Mouse (Mus musculus) left cerebral cortex, adult 18-20 months (tissue): ENCODE measurements around the gene Zbed4. TPM values are rescaled to one million over a fixed set of nuclear protein-coding genes. Genes with fewer than 3 reads are reported as not detected.
"Not testable (repeated sequence)": the region's sequence is repeated elsewhere in the genome, so short reads cannot be mapped to it uniquely, and the experiment has no call there.

Experiments used
- DNase-seq, 2 experiments: peaks; one replicate each; pipeline ENCODE4 v3.0.0; 2021 to 2022; ENCODE audit warnings: low spot score in 2 of 2, mixed read lengths in 1 of 2
- total RNA-seq, 2 experiments: library from RNA; stranded (reverse); gene quantifications; 2 replicates each; pipeline ENCODE4 v1.2.3; 2021

The Zbed4 gene
- total RNA-seq, 2 experiments from 2014 or later: 9.3 to 9.7 TPM

DNA sequence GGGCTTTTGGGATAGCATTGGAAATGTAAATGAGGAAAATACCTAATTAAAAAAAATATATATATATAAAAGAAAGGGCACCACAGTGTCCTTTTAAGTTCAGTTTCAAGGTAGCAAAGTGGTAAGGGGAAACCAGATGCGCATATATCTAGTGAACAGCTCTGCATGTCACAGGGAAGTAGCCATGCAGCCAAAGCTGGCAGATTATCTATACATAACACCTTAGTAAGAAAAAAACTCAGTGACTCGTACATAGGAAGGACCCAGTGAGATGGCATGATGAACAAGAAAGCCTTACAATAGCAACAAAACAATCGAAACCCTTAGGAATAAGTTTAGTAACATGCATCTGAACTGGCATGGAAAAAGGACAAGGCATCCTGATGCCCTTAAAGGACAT, 50.4 kb downstream of the Zbed4 start:
- DNase-seq: no peak

DNA sequence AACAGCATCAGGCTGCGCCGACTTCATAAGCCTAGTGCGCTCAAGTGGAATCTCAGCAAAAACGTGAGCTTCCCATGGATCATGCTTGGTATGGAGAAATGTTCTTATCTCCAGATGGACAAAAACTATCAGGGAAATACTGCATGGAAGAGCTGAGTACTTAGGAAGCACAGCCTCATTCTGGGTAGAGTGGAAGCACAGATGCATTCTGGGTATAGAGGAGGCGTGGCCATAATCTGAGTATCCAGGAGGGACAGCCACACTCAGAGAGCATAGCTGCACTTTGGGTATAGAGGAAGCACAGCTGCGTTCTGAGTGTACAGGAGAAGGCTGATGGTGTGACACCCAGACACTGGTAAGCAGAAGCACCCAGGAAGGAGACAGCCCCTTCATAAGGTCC, 50.9 kb downstream of the Zbed4 start:
- DNase-seq: no peak

DNA sequence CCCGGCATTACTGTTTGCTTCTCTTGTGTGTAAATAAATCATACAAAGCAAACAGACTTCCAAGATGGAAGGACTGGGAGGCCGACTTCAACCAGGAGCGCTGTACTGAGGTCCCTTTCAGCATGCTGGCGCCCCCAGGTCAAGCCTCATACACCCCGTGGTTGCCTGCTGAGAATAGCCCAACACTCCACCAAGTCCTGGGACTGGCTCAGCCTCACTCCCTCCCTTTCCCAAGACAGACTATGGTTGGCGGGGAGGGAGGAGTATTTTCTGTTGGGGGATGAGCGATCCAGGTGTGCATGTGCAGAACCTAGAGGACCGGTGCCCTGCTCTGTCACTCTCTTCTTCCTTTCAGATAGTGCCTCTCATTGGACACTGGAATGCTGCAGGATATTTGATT, 56.7 kb downstream of the Zbed4 start:
- DNase-seq: no peak

DNA sequence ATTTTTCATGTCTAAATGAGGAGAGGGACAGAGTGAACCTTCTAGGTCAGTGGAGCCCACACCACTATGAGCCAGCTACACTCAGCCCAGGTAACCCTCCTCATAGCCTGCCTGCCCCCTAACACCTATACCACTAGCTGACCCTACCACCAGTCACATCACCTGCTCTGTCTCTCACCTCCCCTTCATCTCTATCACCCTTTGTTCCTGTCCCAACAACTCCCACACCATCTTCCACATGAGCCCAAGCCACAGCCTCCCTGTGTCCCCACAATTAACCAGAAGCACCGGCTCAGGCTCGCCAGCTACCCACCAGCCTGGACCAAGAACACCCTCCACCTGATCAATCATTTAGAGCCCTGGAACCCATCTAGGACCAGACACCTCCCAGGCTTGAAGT, 58.9 kb downstream of the Zbed4 start:
- no peak for DNase-seq

DNA sequence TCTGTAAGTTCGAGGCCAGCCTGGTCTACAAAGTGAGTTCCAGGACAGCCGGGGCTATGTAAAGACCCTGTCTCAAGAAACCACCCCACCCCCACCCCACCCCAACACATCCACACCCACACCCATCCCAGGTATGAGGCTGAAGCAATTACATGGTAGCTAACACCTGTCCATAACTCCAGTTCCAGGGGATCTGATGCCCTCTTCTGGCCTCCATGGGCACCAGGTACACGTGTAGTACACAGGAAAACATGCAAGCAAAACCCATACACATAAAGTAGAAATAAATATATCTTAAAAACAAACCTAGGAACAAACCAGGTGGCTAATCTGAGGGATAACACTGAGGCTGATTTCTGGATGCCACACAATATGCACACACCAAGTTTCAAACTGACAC, 61.8 kb downstream of the Zbed4 start:
- no peak for DNase-seq

DNA sequence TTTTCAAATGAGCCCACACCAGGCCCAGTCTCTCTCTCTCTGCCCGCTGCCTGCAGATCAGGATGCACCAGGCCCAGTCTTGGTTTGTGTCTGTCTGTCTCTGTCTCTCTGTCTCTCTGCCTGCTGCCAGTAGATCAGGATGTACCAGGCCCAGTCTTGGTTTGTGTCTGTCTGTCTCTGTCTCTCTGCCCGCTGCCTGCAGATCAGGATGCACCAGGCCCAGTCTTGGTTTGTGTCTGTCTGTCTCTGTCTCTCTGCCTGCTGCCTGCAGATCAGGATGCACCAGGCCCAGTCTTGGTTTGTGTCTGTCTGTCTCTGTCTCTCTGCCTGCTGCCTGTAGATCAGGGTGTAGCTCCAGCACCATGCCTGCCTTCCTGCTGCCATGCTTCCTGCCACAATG, 62.4 kb downstream of the Zbed4 start:
- DNase-seq: not testable (repeated sequence)

DNA sequence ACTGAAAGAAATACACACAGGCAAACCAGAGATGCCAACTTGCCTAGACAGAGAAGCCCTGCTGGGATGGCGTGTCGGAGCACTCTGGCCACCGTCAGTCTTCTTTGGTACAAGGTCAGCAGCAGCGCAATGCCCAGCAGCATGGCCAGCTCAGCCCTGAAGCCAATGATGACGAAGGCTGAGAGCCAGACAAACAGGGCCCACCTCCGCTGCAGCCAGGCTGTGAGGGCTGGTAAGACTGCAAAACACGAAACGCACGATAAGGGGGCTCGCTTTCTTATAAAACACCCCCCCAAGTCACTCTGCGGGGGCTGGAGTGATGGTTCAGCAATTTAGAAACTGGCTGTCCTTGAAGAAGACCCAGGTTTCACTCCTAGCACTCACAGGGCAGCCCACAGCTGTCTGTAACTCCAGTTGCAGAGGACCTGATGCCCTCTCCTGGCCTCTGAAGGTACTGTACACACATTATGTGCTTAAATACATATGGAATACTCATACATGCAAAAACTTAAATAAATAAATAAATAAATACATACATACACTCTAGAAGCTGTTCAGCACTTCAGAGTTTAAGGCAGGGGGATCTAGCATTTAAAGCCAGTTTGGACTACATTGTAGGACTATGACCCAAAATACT, 63.1 kb downstream of the Zbed4 start:
- no peak for DNase-seq

DNA sequence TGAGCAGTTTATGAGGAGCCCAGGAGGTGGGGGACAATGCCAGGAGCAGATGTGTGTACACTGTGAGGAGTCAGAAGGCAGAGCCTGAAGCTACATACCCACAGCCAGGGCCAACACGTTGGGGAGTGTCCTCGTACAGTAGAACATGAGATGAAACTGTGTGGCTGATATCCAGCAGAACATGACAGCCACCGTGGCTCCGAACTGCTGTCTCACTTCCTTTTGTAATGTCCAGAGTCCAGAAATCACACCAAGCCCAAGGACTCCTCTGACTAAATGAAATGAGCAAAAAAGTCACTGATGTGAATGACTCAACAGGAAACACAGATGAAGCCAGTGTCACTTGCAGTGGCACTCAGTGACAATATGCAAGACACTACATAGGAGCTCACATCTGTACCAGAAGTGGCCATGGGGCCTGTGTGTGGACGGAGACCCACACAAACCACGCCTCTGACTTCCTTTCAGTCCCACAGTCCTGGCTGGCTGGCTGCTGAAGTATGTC, 63.8 kb downstream of the Zbed4 start:
- DNase-seq: no peak

DNA sequence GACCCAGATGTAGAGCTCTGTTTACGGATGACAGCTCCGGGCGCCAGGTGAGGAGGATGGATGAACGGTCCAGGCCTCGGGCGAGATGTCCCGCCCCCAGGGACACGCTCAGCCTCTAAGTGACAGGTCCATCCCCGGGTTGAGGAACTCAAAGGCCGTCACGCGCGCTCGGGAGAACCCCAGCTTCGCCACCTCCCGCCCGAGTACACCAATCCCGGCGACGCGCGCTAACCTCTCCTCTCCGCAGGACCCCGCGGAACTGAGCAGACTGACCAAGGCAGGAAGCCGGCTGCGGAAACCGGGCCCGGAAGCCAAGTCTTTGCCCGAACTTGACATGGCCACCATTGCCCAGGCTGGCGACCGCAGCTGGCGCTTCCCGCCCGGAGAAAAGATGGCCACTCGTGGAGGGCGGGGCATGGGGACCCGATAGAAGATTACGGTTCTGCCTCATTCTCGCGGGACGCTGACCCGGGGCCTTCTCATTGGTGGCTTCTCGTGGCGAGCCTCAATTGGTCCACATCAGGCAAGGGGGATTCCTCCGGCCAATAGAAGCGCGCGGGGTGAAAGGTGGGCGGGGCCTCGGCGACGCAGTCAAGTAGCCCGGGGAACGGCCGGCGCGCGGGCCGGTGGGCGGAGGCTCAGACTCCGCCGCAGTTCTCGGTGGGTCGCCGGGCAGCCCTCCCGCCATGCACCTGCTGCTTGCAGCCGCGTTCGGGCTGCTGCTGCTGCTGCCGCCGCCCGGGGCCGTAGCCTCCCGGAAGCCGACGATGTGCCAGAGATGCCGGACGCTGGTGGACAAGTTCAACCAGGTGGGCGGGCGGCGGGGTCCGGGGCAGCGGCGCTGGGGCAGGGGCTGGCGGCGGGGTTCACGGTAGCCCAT, 67.8 kb downstream of the Zbed4 start, which contains the start of the genes Alg12 and Creld2:
Gene Alg12 (minus strand): TSS at position 293 of the 880 bp plus-strand sequence.
Gene Creld2 (plus strand): TSS at position 621 of the 880 bp plus-strand sequence.
- peak; percentile 98 to 100 for DNase-seq

DNA sequence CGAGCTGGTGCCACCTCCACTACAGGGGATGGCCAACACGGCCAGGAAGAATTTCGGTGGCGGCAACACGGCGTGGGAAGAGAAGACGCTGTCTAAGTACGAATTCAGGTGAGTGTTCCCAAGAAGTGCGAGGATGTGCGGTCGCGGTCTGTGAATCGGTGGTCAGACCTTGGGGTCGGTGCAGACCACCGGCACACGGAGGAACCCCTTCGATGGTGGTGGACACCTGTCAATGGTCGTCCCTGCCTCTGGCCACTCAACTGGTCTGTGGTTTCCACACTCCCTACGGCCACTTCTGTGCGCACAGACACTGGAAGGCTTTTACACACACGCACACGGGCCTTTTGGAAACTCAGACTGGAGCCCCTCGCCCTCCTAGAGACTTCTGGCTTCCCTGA, 68.4 kb downstream of the Zbed4 start:
- DNase-seq: no peak

DNA sequence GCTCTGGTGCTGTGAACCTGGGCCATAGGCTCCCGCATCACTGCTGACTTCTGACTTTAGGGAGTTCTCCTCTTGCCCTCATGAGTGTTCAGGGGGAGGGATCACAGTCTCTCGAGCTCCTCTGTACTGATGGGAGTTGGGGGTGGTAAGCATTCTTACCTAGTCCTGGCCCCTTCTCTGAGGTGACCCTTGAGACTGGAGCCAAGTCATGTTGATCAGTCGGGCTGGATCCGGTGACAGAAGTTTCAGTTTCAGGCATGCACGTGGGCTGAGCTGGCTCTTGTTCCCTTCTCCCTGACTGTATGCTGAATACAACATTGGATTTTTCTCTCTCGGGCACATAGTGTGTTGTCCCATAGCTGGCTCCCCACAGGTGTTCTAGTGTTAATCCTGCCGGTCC, 69.9 kb downstream of the Zbed4 start:
- DNase-seq: no peak

DNA sequence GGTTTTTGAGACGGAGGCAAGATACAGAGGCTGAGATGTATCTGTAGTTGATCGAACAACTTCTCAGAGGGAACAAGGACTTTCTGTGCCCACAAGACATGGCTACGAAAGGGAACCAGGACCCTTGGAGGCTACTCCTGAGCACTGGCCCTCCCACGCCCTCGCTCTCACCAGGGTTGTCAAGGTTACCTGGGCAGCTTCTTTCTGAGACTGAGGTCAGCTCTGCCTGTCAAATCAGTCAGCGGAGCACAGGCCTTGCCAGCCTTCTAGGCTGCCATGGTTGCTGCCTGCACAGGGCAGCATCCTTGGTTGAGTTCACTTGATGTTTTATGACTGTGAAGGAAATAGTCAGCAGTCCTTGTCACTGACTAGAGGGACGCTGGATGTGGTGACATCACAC, 71.1 kb downstream of the Zbed4 start:
- no peak for DNase-seq

DNA sequence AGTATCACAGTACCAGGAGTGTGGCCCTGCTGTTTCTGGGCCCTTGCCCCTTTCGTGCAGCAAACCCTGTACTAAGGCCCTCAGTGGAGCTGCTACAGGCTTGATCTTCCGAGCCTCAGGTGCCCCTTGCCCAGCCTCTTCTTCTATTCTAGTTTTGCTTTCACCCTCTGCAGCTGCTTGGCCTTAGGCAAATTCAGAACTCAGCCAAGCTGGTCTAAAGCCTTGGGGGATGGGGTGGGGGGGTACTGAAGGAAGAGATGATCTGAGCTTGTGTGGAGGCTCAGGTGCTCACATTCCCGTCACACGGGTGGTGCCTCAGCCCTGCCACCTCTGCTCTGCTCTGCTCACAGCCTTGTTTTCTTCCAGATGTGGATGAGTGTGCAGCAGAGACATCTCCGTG, 71.9 kb downstream of the Zbed4 start:
- DNase-seq: no peak

DNA sequence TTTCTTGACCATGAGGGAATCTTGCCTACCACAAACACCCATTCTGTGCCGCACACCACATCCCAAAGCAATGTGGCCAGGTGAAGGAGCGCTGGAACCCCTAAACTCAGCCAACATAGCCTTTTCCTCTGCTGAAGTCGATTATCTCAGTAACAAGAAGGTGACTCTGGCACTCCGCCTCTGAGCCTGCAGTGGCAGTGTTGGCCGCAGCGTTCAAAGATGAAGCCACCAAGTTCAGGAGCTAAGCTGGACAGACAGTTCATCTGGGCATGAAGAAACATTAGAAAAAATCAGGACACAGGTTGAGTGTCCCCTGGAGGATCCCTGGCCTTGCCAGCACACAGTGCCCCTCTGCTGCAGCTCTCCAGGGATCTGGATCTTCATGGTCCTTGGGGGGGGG, 76.0 kb downstream of the Zbed4 start:
- DNase-seq: no peak

DNA sequence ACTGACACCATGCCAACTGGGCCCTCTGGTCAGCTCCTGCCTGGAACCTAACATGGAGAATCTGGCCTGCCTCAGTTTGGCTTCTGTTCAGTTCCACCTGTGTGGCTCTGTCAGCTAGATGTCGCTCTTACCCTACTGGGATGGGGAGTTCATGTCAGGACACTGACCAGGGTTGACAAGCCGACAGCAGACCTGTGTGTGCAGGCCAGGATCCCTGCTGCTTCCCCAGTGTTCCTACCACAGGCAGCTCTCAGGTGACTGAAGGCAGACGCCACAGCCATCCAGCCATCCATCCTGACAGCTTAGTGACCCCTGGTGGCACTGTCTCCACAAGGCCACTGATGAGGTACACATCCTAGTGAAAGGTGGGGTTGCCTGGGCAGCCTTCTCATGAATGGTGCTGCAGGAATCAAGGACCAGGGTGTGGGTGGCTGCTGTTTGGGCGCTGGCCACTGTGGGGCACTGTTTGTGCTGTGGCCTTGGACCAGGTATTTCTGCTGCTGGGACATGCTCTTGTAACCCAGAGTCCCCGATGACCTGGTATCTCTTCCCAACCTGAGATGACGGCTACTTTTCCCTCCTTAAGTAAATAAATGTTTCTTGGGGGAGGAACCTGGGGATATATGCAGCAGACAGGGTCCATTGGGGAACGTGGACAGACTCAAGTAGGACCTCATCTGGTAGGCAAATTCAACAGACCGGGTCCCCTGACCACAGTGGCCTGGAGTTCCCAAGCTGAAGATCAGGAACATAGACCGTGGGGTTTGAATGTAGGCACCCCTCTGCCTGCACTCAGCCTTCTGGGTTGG, 76.7 kb downstream of the Zbed4 start:
- DNase-seq: peak; percentile 31 to 41

DNA sequence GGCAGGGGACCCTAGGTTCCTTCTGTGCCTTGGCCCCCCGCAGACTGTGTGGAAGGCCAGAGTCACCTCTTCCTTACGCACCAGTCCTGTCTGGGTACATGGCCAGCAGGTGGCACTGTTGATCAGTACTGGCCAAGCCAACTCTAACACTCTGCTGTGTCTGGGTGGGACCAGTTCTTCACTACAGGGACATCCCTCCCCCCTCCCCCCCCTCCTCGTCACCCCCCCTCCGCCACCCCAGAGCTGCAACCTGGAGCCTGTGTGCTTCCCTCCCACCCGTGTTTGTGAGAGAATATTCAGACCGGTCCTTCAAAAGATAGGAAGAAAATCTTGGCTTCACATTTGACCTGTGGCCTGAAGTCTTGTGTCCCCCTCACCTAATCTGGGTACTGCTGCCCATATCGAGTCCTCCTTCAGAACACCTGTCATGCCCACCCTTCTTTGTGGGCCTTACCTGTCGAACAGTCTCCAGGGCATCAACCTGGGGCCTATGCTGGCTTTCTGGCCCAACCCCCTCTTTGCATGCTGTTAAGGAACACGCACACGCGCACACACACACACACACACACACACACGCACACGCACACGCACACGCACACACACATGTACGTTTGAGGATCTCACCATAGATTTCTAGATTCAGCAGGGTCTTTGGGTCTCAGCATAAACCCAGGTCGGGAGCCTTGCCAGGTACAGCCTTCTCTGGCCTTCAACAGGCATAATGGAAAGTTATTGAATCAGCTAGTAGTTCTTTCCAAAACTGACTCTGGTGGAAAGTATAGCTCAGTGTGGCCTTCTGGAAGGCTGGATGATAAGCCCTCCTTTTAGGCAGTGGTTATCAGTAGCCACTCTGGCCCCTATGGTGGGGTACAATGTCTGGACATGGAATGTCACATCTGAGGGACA, 77.6 kb downstream of the Zbed4 start:
- peak; percentile 89 to 95 for DNase-seq

DNA sequence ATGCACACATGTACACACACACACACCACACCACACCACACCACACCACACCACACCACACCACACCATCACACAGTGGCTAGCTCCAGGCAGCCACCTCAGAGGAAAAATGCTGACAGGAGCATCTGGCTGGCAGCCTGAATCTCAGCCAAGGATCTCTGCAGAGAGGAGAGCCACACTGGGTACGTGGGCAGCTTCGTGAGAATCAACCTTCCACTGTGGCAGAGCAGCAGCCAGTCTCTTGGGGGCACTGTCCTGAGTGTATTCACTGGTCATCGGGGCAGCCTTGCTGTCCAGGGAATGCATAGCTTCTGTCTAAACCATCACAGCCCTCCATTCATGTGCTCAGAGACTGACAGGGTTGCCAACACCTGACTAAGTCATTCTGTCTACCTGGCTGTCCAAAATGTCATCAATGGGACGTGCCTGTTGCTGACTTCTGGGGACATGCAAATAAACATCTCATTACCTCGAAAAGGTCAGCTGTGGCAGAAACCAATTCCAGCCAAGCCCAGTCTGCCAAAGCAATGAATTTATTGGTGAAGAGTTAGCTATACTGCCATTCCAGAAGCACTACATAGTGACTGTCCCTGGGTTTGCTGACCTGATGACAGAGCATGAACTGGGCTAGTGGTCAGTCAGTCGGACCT, 78.5 kb downstream of the Zbed4 start:
- DNase-seq: peak; percentile 47 to 71

DNA sequence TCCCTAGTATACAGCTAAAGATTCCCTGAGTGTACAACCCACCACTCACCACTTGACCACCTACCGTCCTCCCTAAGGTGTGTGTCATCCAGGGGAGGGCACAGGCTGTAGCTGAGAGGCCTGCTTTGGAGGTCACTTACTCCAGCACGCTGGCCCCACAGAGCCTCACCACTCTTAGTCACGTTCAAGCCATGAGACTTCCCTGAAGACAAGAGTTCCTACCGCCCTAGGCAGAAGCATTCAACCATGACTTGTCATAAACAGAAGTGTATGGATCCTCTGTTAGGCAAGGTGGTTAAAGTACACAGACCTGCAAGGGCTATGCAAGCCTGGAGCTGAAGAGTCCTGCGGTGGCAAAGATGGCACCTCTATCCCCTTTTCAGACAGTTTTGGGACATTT, 79.2 kb downstream of the Zbed4 start:
- DNase-seq: no peak

DNA sequence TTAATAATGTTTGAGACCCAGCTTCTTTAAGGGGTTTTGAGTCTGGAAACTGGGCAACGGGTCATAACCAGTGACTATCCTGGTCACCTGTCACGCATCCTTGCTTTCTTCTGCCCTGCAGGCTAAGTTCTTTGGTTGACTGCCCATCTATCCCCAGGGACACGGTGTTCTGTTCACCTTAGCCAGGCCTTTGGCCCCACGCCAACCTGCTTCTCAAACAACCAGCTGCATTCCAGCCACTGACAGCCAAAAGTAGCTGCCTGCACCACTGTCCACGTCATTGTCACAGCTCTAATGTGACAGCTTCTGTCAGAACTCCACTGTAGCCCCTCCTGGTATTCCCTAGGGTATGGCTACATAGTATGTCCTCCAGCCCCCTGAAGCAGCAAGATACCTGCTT, 80.0 kb downstream of the Zbed4 start:
- no peak for DNase-seq

DNA sequence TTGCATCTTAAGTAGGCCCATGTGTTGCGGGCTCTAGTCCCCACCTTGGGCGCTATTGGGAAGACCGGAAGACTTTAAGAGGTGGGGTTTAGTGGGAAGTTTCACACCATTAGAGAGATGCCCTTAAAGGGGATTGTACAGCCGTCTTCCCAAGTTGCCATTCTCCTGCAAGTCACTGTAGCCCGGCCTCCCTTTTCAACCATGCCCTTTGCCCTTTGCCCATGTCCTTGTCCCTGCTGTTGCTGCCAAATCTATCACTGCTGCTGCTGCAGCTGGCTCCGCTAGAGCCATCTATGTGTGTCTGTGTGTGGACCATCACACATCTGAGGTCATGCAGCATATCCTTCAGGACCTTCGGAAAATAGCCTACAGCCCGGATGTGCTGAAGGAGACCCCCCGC, 81.1 kb downstream of the Zbed4 start:
- DNase-seq: no peak
